Mouse (Mus musculus): ENCODE measurements around the gene D130043K22Rik.

- TF ChIP-seq MAX (IDR thresholded peaks at IDR 0.05) (no peak), CTCF (IDR thresholded peaks at IDR 0.05; ENCODE audit: control insufficient read depth, insufficient read depth, insufficient read length) (no peak), MYOG (IDR thresholded peaks at IDR 0.05; ENCODE audit: control insufficient read depth, extremely low read depth, insufficient read length) (no peak)
Observed at GRCm38 (mm10) chr13:24868233-24868632, 23.3 kb downstream of the D130043K22Rik start.
